Mouse (Mus musculus) thymus, postnatal 4 days (tissue): ENCODE results near the gene Gtf3c6.
A peak's percentile ranks its signal among the peaks of the same experiment; 100 is the strongest.

Experiments used
- DNase-seq: peaks from one replicate; pipeline ENCODE4 v3.0.0; 2021

The Gtf3c6 gene

GRCm38 (mm10) chr10:40258401-40258966 is 576 bp upstream of the Gtf3c6 start:
- peak; percentile 77 for DNase-seq

- DNase-seq, result peak; percentile 70
Observed at GRCm38 (mm10) chr10:40256716-40257115, 1.2 kb downstream of the Gtf3c6 start.

GRCm38 (mm10) chr10:40250969-40251368 is 6.9 kb downstream of the Gtf3c6 start:
- no peak for DNase-seq

- peak; percentile 51 for DNase-seq
Observed at GRCm38 (mm10) chr10:40249625-40250024, 8.3 kb downstream of the Gtf3c6 start.

GRCm38 (mm10) chr10:40247166-40247716 is 10.7 kb downstream of the Gtf3c6 start:
- peak; percentile 17 for DNase-seq

GRCm38 (mm10) chr10:40246374-40247165 is 11.3 kb downstream of the Gtf3c6 start, which contains the start of gene Rpf2:
Gene Rpf2, minus strand, starts transcription at chr10:40247036.
- peak; percentile 85 for DNase-seq

- no peak for DNase-seq
Observed at GRCm38 (mm10) chr10:40237826-40238225, 20.1 kb downstream of the Gtf3c6 start.

GRCm38 (mm10) chr10:40233241-40233640 is 24.7 kb downstream of the Gtf3c6 start:
- no peak for DNase-seq

- peak; percentile 69 for DNase-seq
Observed at GRCm38 (mm10) chr10:40232442-40232841, 25.5 kb downstream of the Gtf3c6 start.

- DNase-seq, result no peak
Observed at GRCm38 (mm10) chr10:40229725-40230124, 28.2 kb downstream of the Gtf3c6 start.

- DNase-seq, result no peak
Observed at GRCm38 (mm10) chr10:40227660-40228303, 30.1 kb downstream of the Gtf3c6 start.

GRCm38 (mm10) chr10:40218874-40219273 is 39.0 kb downstream of the Gtf3c6 start:
- DNase-seq, result no peak

- DNase-seq, result peak; percentile 94
Observed at GRCm38 (mm10) chr10:40212443-40213169, 45.3 kb downstream of the Gtf3c6 start.
